Mouse (Mus musculus): Measurements from ENCODE around the gene Apbb1ip.

Apbb1ip gene

DNA sequence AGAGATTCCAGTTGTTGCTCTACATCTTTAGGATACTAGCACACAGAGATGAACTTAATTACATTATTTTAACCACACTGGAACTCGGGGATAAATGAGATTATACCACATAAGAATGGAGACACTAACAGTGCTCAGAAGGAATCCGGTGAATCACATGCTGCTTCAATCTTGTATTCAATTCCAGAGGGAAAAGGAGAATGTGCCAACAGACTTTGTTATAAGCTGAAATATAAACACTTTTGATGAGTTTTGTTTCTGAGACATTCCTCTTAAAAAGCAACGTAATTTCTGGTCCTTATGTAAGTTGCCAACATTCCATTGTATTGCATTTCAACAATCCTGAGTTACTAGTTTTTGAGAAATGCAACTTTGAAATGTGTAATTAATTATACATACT lies 1.8 kb downstream of the Apbb1ip start:
- DNase-seq (ENCODE audit: low spot score), result no peak

DNA sequence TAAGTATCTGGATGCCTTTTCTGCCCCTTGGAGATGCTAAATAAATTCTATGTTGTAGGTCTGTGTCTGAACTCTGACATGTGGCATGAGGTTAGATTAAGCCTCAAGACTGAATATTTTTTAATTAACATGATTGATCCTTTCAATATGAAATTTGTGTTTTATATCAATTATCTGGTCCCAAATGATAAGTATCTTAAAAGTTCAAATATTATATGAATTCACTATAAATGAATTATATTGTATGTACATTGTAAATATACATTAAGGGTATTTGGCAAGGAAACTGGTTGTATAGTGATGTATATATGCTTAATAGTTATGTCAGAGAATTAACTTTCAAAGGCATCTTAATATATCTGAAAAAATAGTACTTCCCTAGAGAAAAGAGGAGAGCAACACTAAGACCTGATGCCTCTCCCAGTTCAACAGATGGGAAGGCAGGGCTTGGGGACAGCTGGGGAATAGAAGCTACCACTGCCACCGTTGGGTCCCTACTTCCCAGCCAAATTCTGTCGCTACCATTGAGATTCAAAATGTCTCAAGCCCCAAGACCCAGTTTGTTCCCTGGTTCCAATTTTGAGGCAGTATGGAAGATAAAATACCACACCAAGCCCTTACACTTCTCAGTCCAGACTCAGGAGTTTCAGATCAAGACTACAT lies 2.8 kb downstream of the Apbb1ip start:
- no peak for DNase-seq (ENCODE audit: low spot score)

DNA sequence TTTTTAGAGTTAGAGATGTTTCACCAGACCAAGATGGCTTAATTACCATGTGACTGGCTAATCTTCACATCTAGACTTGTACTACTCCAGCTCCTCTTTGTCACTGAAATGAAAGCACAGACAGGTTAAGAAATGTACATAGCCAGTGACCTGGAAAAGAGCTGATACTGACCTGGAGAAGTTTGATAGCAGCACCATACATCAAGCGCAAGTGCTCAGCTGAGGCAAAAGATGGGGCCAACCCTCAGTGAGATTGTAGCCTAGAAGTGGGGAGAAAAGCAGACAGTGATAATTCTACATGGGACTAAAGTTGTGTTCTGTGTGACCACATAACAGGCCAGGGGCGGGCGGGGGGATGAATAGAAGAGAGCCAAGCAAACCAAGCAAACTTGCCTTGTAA lies 3.9 kb downstream of the Apbb1ip start:
- no peak for DNase-seq (ENCODE audit: low spot score)

DNA sequence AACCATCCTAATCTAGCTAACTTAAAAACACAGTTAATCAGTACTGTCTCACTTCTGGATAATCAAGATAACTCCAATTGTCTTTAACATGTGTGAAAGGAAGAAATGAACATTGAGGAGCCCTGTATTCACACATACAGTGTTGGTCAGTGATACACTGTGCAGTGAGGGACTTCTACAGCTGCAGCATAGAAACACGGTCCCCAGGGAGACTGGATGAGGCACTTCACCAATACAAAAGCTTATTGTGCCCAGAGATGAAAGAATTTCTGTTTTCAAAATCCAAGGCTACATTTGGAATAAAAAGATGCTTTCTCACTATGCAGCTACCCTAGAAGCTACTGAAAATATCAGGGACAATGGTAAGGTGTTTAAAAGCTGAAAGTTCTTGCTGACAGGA lies 7.0 kb downstream of the Apbb1ip start:
- DNase-seq (ENCODE audit: low spot score), result no peak

DNA sequence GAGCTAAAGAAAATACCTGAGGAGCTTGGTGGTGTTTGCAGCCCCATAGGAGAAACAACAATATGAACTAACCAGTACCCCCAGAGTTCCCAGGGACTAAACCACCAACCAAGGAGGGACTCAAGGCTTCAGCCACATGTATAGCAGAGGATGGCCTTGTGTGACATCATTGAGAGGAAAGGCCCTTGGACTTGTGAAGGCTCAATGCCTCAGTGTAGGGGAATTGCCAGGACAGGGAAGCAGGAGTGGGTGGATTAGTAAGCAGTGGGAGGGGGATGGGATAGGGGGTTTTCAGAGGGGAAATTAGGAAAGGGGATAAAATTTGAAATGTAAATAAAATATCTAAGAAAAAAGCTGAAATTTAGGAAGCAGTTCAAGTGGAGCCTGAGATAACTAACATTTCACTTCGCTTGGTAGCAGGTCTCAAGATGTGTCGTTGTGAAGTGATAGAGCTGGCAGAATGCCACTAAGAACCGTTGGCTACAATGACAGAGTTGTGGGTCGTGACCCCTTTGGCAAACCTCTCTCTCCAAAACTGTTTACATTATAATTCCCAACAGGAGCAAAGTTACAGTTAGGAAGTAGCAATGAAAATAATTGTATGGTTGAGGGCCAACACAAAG lies 7.6 kb downstream of the Apbb1ip start:
- no peak for DNase-seq (ENCODE audit: low spot score)

DNA sequence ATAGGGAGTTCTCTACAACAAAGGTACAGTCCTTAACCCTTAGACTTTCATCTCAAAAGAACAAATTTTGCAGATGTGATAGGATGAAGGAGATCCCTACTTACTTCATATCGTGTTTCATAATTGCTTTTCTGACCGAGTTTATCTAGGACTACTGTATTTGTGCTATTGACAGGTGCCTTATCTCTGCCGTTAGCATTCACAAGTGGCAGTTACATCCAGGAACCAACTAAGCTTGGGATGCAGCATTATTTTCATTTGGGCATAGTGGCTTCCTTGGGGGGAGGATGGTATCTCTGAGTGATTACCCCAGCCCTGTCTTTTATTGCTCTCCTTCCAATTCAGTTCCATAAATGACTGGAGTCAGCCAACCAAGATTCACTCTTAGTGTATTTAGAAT lies 8.2 kb downstream of the Apbb1ip start:
- DNase-seq (ENCODE audit: low spot score), result no peak

DNA sequence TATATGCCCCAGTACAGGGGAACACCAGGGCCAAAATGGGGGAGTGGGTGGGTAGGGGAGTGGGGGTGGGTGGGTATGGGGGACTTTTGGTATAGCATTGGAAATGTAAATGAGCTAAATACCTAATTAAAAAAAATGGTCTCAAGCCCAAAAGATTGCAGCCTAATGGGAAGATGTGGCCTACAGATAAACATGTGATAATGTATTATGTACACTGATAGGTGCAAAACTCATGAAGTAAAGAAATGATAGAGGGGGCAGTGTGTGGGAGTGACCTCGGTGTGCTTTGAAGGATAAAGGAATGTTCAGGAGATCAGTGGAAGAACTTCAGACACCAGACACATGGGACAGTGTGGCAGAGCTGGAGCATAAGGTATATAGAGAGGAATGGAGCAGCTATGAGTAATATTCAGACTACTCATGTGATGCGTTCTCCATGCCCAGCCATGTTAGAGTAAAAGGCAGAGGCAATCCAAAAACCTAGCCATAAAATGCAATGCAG lies 9.3 kb downstream of the Apbb1ip start:
- DNase-seq (ENCODE audit: low spot score), result no peak

DNA sequence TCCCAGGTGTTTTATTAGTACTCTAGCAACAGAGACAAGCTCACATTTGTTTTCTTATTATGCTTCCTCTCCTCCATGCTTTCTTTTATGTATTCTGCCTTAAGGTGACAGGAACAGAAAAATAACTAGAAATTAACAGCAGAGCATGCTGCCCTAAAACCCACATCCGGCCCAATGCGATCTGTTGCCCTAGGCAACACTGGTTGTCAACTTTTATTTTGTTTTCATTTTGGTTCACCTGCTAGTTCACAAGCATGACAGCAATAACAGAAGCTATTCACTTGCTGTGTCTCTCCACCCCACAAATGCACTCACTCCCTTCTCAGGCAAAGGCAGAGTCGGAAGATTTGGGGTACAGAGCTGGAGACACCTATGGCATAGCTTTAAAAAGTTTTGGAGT lies 10.3 kb downstream of the Apbb1ip start:
- no peak for DNase-seq (ENCODE audit: low spot score)

DNA sequence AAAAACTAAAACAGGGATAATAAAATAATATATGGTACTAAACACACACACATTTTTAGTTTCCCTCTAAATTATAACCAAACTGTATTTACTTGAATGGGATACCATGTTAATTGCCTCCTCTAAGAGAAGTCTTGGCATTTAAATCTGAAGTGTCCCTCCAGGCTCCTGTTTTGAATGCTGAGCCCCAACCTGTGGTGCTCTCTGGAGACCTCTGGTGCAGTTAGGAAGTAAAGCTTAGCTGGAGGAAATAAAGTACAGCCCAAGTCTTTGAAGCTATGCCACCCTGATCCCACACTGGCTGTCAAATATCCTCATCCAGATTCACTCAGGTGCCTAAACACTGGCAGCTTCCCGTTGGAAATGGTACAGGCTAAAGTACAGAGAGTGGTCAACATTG lies 10.9 kb downstream of the Apbb1ip start:
- no peak for DNase-seq (ENCODE audit: low spot score)

DNA sequence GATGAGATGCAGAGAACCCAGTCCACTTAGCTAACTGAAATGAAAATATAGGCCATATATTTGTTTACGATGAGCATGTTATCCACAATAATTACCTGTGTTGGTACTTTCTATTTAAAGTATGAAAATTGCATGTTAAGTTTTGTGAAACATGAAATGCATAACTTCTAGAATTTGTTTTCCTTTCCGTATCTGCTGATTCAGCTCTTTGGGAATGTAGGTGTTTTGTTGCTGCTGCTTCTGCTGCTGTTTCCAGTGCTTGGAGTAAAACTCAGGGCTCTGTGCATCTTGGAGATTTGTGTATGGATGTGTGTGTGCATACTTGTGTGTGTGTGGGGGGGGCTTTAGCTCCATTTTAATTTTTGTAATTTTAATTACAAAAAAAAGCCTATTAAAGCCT lies 14.8 kb downstream of the Apbb1ip start:
- no peak for DNase-seq (ENCODE audit: low spot score)

DNA sequence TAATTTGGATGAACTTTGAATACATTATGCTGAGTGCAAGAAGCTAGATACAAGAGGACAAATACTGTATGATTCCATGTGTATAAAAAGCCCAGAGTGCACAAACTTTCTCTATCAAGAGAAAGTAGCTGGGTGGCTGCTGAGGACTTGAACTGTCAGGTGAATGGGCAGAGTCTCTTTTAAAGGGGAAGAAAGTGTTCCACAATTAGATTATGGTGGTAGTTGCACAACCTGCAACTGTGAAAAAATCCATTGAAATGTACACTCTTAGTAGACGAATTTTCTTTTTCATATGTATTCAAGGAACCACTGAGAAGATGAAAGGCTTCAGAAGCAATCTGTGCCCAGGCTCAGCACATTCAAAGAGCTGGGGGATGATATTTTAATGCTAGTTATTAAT lies 15.7 kb downstream of the Apbb1ip start:
- no peak for DNase-seq (ENCODE audit: low spot score)

DNA sequence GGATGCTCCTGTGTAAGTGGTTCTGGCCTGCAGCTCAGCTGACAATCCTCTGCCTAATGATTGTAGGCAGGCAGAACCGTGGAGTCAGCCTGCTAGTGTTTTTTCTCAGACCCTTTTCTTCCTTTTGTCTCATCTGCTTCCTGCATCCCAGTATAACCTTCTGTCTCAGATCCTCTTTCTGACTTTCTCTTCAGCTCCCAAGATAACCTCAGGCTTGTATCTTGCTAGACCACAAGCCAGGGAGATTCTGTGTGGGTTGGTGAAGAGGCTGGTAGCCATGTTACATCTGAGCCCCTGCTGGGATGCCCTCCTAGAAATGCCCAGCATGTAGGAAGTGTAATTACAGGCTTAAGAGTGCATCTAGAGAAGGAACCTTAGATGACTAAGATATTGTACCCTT lies 16.5 kb downstream of the Apbb1ip start:
- DNase-seq (ENCODE audit: low spot score), result no peak

DNA sequence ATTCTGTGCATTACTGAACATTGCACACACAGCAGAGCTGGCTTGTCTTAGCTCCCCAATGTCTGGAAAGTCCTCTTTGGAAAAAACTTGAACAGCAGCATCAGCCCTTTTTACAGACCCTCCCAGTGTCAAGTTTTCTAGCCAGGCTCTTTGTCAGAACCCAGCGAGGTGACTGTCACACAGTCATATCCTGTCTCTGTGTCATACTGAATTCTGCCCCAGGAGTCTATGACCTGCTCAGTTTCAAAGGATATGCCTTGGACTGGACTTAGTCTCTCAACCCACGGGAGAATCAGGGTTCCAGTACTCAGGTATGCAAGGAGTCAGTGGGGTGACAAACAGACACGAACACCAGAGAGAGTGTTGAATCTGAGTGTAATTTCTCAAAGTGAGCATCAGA lies 21.2 kb downstream of the Apbb1ip start:
- no peak for DNase-seq (ENCODE audit: low spot score)

DNA sequence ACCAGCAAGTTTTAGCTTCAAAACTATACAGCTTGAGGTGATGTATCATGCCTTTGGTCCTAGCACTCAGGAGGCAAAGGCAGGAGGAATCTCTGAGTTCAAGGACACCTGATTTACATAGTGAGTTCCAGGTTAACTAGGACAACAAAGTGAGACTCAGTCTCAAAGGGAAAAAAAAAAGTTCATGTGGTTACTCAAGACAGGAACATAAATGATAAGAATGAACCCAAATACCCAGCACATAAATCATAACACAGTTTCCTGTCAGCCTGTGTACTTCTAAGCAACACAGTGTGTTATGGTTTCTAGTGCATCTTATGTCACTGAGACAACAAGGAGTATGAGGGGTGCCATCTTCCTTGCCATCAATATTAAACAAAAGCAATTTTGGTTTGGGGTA lies 22.6 kb downstream of the Apbb1ip start:
- DNase-seq (ENCODE audit: low spot score), result no peak

DNA sequence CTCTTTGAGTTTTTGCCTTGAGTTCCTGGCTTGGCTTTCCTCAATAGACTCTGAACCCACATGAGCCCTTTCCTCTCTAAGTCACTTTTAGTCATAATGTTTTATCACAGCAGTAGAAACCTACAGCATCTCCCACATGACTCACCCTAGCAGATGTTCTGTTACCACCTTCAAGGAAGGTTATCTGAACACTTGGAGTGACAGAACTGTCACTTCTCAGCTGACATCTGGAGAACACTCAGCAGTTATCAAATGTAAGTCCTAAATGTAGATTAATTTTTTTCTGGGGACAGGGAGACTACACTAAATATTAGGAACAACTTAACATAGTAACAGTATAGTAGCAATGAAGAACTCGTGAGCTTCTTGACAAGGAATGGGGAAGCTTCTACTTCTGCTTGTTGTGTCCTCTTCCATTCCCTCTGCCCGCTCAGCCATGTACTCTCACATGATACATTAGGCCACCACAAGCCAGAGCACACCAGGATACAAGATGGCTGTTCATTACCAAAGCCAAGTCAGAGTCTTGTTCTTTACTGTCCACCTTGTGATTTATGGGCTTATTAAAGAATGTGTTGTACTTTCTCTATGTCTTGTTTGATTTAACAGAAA lies 25.6 kb downstream of the Apbb1ip start:
- DNase-seq (ENCODE audit: low spot score), result no peak

DNA sequence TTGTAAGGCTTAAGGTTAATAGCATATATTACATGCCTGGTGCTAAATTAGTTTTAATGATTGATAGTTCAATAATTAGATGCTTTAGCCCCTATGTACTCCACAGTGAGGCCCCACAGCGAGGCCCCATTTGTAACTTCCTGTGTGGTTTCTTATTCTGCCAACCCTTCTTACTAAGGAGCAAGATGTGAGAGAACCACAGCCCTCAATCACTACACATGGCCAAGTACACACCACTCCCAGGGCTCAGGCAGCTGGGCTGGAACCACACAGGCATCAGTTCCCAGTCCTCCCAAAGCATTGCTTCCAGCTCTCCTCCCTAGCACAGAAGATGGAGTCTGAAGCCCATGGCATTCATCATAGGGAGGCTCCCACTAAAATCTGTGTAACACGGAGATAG lies 31.7 kb downstream of the Apbb1ip start:
- no peak for DNase-seq (ENCODE audit: low spot score)

DNA sequence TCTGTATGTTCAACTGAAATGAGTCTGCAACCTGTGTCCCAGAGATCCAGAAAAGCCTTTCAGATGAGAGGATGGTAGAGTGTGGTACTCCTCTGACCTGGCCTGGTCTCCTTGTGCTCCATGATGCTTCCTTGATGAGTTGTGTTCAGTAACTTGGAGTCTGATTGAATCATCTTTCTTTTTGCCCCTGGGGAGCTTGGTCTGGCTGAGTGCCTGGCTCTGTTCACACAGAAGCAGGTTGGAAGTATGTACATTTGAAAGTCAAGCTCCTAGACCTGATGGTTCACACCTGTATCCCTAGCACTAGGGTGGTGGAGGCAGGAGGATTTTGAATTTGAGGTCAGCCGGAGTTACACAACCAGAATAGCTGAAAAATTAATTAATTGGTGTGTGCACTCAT lies 32.7 kb downstream of the Apbb1ip start:
- DNase-seq (ENCODE audit: low spot score), result no peak

DNA sequence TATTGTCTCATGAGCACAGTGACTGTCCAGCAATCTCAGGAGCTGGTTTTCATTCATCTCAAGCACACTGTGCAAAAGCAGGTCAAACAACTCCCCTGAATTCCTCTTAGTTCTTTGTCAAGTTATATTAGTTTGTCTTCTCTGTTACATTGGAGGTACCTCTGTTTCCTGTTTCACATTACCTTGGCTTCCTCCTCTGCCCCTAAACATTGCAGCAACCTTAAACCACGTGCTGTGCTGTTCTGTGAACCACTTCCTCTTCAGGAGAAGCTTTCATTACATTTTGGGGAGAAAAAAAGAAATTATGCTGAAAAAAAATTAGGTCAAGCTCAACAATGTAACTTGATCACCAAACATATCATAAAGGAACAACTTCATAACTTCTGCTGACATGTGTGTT lies 33.4 kb downstream of the Apbb1ip start:
- no peak for DNase-seq (ENCODE audit: low spot score)

DNA sequence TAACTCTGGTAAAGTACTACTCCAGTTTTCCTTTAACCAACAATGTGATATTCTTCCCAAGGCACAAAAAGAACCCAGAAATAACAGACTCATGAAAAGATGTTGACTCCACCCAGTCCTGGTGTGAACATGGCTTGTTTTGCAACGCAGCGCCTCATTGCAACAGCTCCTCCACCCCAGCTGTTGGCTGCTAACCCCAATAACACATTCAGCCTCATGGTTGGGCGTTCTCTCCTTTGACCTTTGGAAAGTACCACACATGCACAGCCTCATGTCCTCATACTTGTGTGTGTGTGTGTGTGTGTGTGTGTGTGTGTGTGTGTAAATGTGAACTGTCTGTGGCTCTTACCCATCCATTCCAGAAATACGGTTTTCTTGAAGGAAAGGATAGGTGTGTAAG lies 37.0 kb downstream of the Apbb1ip start:
- DNase-seq (ENCODE audit: low spot score), result no peak

DNA sequence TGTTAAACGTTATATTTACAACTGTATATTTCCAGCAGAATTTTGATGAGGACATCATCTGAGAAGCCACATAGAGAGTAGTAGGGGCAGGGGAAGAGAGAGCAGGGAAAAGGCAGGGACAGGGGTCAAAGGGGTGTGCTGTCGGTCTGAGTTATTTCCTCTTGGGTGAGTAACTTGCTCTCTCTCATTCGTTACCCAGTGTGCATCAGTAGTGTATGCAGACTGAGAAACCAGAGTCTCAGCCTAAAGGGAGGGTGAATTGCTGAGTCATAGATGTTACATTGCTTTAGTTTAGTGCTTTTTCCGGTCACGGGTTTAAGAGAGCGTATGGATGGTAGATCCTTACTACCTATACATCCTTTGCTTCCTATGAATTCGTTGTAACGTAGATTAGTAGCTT lies 37.6 kb downstream of the Apbb1ip start:
- DNase-seq (ENCODE audit: low spot score), result no peak

DNA sequence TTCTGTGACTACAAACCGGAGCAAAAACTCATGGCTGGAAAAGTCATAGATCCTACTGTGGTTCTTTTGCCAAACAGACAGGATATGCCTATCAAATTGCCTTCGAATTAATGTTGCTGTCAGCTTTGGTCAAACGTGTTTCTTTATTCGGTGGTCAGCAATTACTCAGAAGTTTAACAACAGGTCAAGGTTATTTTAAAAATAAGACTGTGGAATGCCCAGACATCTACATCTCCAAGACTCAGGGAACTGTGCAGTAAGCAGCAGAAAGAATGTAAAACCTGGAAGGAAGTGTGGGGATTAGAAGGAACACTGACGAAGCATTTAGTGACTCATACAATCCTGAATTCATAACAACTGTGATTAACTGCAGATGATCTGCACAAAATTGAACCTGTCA lies 40.0 kb downstream of the Apbb1ip start:
- DNase-seq (ENCODE audit: low spot score), result no peak

DNA sequence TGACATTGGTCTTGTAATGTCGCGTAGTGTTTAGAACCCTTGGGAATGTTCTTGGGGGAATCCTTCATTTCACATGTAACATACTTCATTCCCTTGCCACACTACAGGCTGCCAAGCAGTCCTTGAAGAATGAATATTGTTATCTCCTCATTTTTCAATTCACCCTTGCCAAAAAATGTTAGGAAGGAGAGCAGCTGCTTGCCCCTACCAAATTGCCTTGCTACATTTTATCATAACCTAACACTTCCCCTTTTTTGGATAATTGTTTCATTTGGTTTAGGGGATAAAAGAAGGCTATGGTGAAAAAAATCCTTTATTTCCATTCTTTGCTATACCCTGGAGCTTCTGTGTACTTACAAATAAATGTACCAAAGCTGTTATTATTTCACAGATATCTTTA lies 41.8 kb downstream of the Apbb1ip start:
- no peak for DNase-seq (ENCODE audit: low spot score)

DNA sequence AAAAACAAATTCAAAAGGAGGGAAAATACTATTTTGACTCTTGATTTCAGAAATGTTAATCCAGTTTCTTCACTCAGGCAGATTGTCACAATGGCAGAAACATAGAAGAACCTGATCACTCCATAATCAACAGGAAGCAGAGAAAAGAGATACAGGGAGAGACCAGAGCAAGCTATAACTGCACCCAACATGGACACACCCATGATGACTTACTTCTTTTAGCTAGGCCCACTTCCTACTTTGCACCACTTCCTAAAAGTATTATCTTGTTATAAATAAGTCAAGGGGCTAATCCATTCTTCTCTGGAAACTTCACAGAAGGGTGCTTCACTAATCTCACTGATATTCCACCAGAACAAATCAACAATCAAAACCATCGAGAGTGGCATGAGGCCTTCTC lies 42.3 kb downstream of the Apbb1ip start:
- DNase-seq (ENCODE audit: low spot score), result no peak

DNA sequence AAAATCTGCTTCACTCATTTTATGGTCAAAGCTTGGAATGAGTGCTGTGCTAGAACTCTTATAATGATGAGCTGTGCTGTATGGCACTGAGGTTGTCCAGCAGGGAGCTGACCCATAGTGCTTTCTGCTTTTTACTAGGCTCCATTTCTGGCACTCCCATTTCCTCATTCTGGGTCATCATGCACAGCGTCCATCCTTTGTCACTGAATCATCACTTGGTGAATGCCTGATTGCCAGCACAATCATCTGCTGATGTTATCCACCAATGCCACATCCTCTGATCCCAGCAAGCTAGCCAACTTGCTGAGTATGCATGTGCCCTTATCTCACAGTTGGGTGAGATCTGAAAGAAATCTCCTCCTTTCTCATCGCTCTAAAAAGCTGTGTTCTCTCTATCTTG lies 48.4 kb downstream of the Apbb1ip start:
- DNase-seq (ENCODE audit: low spot score), result no peak

Data from testis, postnatal 10 days (tissue).